Mouse (Mus musculus) CD8-positive naive resting alpha-beta T cell, adult 57 days (primary cell): ENCODE data around the gene Btg1. TPM values are rescaled to one million over a fixed set of nuclear protein-coding genes. Genes with fewer than 3 reads are reported as not detected.

ENCODE experiments used
- total RNA-seq: library from RNA; stranded (reverse); gene quantifications from one replicate; pipeline ENCODE4 v1.2.4, GENCODE M21; 2023

The Btg1 gene
- total RNA-seq = 1,658 TPM

GRCm38 (mm10) chr10:96616709-96617116, at the start of gene Btg1:
Gene Btg1, plus strand, starts transcription at chr10:96617006.

